ENCODE assay signal across 12 mouse cellular contexts in genomic region chr13:71121484-71121883, GRCm38 (mm10).
DNase-seq lines count a peak whose midpoint lies in the region; ATAC-seq and TF ChIP-seq lines count a peak whose summit lies in the region.
"Had no signal": no experiment of that assay in that cellular context is flagged by ENCODE, and none has a peak within 500 bp of the region (broad histone marks: within the 10 kb centered on the region; RNA-seq: fewer than 3 reads in every experiment).

No protein-coding gene starts in this region.

- TF ChIP-seq CTCF in layer of hippocampus, adult 2 months (conservative IDR thresholded peaks at IDR 0.05) = no peak

- peak; percentile 73 to 77 for DNase-seq in cerebellum, postnatal 10 days
- DNase-seq in kidney, postnatal 14 days = peak; percentile 43
- no peak for DNase-seq in kidney, adult 11 months
- peak; percentile 41 for DNase-seq in Muller cell, postnatal 12 days (ENCODE audit: inconsistent ontology term)
- peak; percentile 73 to 77 for DNase-seq in kidney, postnatal 4 days
- no peak for DNase-seq in layer of hippocampus, adult 2 months (ENCODE audit: low spot score in 2 of 2)
- DNase-seq: cerebellum, adult 8-10 months had no signal

- no peak overlapping the region for H3K27ac ChIP-seq in layer of hippocampus, adult 2 months
- H3K27ac ChIP-seq: limb, embryonic 12.5 days had no signal

- no peak for ATAC-seq in cerebellum, adult (ENCODE audit: insufficient number of reproducible peaks, low FRiP score, low TSS enrichment)
- ATAC-seq in megakaryocyte-erythroid progenitor cell, adult 5-6 weeks (replicated peaks; ENCODE audit: low FRiP score, low TSS enrichment, poor library complexity, severe bottlenecking) = no peak
- ATAC-seq: forebrain, embryonic 14.5 days had no signal

- H3K4me3 ChIP-seq in layer of hippocampus, adult 2 months = no peak overlapping the region
- H3K4me3 ChIP-seq: limb, embryonic 12.5 days; megakaryocyte, embryonic 14.5 days had no signal

Comparison
In these comparisons a context has a peak if more than half of its experiments do, and no peak if none do; other contexts are left out.
1. DNase-seq: peak in cerebellum, postnatal 10 days (2 of 2), kidney, postnatal 14 days (single experiment), Muller cell, postnatal 12 days (single experiment) and kidney, postnatal 4 days (2 of 2); none in kidney, adult 11 months (single experiment) and layer of hippocampus, adult 2 months (0 of 2).